Mouse (Mus musculus) left cerebral cortex, adult 11 months (tissue): ENCODE results near the gene Serpine1.
"Not testable (repeated sequence)": the region's sequence is repeated elsewhere in the genome, so short reads cannot be mapped to it uniquely, and the experiment has no call there.

Experiments used
- DNase-seq: peaks from one replicate; pipeline ENCODE4 v3.0.0; 2022; ENCODE audit warnings: low spot score

Gene Serpine1

DNA sequence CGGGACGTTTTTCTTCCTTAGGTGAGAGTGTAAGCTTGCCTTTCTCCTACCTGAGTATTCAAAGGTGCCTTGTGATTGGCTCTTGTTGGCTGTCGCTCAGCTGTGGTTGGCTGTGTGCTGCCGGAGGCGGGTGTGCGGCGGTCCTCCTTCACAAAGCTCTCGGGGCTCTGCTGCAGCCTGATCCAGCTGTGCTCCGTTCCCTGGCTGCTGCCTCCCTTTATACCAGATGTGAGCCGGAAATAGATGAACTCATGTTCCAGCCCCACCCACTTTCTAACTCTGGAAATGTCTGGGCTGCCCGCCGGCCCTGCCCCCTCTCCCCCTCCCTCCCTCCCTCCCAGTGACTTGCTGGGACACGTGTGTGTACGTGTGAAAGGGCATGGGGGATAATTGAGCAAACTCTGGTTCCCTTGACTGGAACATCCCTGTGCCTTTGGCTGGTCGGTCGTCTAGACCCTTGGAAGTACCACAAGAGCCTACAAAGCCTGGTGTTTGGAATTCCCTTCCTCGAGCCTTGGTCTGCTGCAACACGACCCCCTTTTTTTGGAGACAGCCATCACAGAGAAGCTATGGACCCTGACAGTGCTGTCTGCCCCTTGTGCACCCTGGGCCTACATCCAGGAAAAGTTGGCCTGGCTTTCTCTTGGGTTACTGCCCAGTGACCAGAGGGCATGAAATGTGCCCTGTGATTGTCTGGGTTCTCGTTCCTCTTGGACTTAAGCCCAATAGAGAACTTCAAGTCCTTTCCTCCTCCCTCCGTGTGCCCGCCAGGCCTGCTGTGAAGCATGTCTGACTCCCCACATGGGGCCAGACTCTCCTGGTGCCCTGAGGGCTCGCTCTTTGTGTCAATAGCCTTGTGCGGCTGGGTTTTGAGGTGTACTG lies at the start of gene Serpine1:
Gene Serpine1, minus strand, starts transcription at position 190 of the 882 bp plus-strand sequence.
- DNase-seq, result peak; percentile 61

DNA sequence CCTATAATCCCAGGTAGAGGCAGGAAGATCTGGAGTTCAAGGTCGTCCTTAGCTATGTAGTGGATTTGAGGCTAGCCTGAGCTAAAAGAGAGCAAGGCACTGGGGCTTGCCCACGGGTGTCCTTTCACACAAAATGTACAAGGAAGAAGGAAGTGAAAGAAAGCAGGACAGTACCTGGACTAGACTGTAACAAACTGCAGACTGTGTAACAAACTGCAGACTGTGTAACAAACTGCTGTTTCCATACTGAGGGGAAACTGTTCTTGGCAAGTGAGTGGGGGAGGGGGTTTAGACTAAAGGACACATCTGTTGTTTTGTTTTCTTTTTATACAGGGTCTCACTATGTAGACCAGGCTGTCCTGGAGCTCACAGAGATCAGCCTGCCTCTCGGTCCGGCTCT lies 49.2 kb upstream of the Serpine1 start:
- no peak for DNase-seq

- DNase-seq, result no peak
These were observed 46.8 kb upstream of the Serpine1 start for GRCm38 (mm10) chr5:137118878-137119277.

GRCm38 (mm10) chr5:137117994-137118393 lies 45.9 kb upstream of the Serpine1 start:
- DNase-seq, result not testable (repeated sequence)

GRCm38 (mm10) chr5:137116987-137117386 lies 44.9 kb upstream of the Serpine1 start:
- DNase-seq, result no peak

- DNase-seq, result no peak
These were observed 44.1 kb upstream of the Serpine1 start, which contains the start of gene Trim56 for GRCm38 (mm10) chr5:137115866-137116847. Gene Trim56 (minus strand): TSS chr5:137116209.

DNA sequence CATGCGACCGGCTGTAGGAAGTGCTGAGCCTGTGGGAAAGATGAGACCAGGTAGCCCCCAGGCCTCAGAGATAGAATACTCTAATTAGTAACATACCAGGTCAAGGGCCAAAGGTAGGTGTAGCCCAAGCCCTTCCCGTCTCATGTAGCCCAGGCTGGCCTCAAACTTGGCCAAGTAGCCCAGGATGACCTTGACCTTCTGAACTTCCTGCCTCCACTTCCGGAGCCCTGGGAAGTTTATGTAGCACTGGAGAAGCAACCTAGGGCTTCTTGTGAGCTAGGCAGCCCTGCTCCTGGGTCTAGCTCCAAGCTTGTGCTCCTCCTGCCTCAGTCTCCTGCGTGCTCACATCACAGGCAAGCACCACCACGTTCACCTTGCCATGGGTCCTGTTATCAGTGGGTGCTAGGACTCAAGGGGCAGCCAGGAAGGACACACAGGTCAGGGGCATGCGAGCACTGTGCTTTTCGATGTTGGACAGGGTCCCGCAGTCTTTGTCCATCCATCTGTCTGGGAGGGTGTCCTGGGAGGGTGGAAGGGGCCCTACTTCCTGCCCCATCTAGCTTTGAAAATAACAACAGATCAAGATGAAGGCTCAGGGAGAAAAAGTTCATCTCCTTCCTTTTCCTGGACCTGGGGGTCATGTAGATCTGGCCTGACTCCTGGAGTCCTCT lies 43.0 kb upstream of the Serpine1 start:
- DNase-seq, result no peak

- DNase-seq, result no peak
These were observed 39.7 kb upstream of the Serpine1 start for GRCm38 (mm10) chr5:137111542-137112408.

GRCm38 (mm10) chr5:137110863-137111262 lies 38.8 kb upstream of the Serpine1 start:
- DNase-seq, result no peak

GRCm38 (mm10) chr5:137109941-137110593 lies 38.0 kb upstream of the Serpine1 start:
- DNase-seq, result no peak

- DNase-seq, result no peak
These were observed 36.0 kb upstream of the Serpine1 start for GRCm38 (mm10) chr5:137108111-137108510.

DNA sequence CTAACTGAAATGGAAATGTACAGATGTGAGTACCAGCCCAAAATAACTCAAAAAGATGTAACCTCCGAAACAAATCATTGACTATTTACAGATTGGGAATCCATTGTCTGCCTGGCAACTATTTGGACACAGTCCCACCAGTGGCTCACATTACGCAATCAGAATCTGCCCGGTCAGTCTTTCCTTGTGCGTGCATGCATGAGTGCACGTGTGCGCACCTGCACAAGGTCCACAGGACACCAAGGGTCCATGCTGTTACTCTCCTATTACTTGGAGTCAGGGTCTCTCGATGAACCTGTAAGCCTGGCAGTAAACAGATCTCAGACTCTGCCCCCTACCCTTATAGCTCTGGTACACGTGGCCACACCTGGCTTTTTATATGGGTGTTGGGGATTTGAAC lies 35.6 kb upstream of the Serpine1 start:
- no peak for DNase-seq

- peak; percentile 73 for DNase-seq
These were observed 35.0 kb upstream of the Serpine1 start for GRCm38 (mm10) chr5:137107024-137107423.

- no peak for DNase-seq
These were observed 34.4 kb upstream of the Serpine1 start for GRCm38 (mm10) chr5:137106434-137106833.

GRCm38 (mm10) chr5:137103969-137104368 lies 31.9 kb upstream of the Serpine1 start:
- no peak for DNase-seq

- peak; percentile 66 for DNase-seq
These were observed 30.8 kb upstream of the Serpine1 start for GRCm38 (mm10) chr5:137102575-137103522.

DNA sequence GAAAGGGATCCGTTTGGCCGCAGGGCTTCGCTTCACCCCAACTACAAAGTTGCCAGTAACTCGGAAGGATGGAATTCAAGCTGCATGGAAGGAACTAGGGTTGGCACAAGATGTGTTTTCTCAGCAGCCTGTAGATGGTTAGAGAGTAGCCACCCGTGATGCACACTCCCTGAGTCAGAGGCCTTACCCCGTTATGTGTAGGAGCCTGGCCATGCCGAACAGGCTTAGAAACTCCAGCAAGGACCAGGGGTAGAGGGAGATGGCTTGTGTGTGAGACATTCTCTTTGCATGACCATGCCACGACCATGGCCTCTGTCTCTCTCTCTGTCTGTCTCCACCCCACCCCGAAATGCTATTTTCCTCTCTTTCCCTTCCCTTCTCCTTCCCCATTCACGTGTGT lies 30.0 kb upstream of the Serpine1 start:
- DNase-seq, result no peak

GRCm38 (mm10) chr5:137100660-137101059 lies 28.6 kb upstream of the Serpine1 start:
- no peak for DNase-seq

- DNase-seq, result no peak
These were observed 26.4 kb upstream of the Serpine1 start for GRCm38 (mm10) chr5:137098418-137098817.
